Mouse (Mus musculus) brain, embryonic 14.5 days (tissue): ENCODE data around the gene Nlrc5.

Experiments used
- CTCF ChIP-seq: fragments of 200-500 bp; IDR thresholded peaks from 2 replicates; pipeline ENCODE4 v1.5.1; 2012; ENCODE audit warnings: inconsistent platforms, mild to moderate bottlenecking, moderate library complexity, borderline replicate concordance; ENCODE audit not compliant: insufficient read depth, insufficient read length; ENCODE audit errors: extremely low read depth
- POLR2A ChIP-seq: fragments of 200-500 bp; IDR thresholded peaks from 2 replicates; pipeline ENCODE4 v1.6.1; 2012; ENCODE audit warnings: mild to moderate bottlenecking, inconsistent platforms, borderline replicate concordance; ENCODE audit not compliant: poor library complexity, insufficient read depth, insufficient read length, severe bottlenecking; ENCODE audit errors: extremely low read depth

GRCm38 (mm10) chr8:94399361-94399953, 34.7 kb upstream of the Nlrc5 start:
- no peak for TF ChIP-seq CTCF
- TF ChIP-seq POLR2A, result no peak
